Mouse (Mus musculus) CH12.LX (cell line): Measurements from ENCODE around the gene Ikzf1. TPM values are rescaled to one million over a fixed set of nuclear protein-coding genes. Genes with fewer than 3 reads are reported as not detected.

Experiments
- DNase-seq: peaks from one replicate; pipeline ENCODE4 v3.0.0-alpha.2; 2013; ENCODE audit errors: extremely low read depth
- H3K27ac ChIP-seq: 2 replicates; pipeline ENCODE4 v1.5.1; 2012; ENCODE audit warnings: low read depth, mild to moderate bottlenecking, control low read depth, moderate library complexity; ENCODE audit not compliant: insufficient read depth
- H3K27me3 ChIP-seq: replicated peaks from 2 replicates; pipeline ENCODE3; 2012; ENCODE audit warnings: inconsistent platforms
- H3K36me3 ChIP-seq, 2 experiments: replicated peaks in 1 of 2; 2 replicates each; pipeline versions ENCODE3 to v1.6.1; 2012; ENCODE audit warnings: inconsistent platforms in 1 of 2, low read length in 1 of 2, mild to moderate bottlenecking in 1 of 2, mixed read lengths in 1 of 2, moderate library complexity in 1 of 2; ENCODE audit not compliant: control insufficient read depth in 1 of 2, insufficient read depth in 1 of 2
- H3K4me1 ChIP-seq, 2 experiments: 2 replicates each; pipeline ENCODE4 v1.6.1; 2012; ENCODE audit warnings: inconsistent platforms in 1 of 2, moderate library complexity in 1 of 2; ENCODE audit not compliant: insufficient read depth in 2 of 2, control insufficient read depth in 1 of 2
- H3K4me2 ChIP-seq: 2 replicates; pipeline ENCODE4 v1.6.1; 2012; ENCODE audit warnings: low read depth, mild to moderate bottlenecking, control low read depth; ENCODE audit not compliant: poor library complexity, insufficient read depth, severe bottlenecking
- H3K4me3 ChIP-seq, 3 experiments: fragments of 150-350 bp in 1 of 3; sonication (generic) in 1 of 3; replicated peaks in 1 of 3; 2 replicates each; pipeline versions ENCODE3 to v1.5.1; 2011 to 2012; ENCODE audit warnings: low read depth in 2 of 3, low read length in 2 of 3, mild to moderate bottlenecking in 2 of 3, moderate library complexity in 2 of 3, control low read depth in 1 of 3, improper control_type of control experiment in 1 of 3, inconsistent platforms in 1 of 3, mixed read lengths in 1 of 3; ENCODE audit not compliant: poor library complexity in 1 of 3
- H3K79me2 ChIP-seq: replicated peaks from 2 replicates; pipeline ENCODE4 v1.6.1; 2012; ENCODE audit warnings: mild to moderate bottlenecking, moderate library complexity; ENCODE audit not compliant: control insufficient read depth, poor library complexity, insufficient read depth, severe bottlenecking; ENCODE audit errors: extremely low read depth
- H3K9ac ChIP-seq: 2 replicates; pipeline ENCODE4 v1.6.1; 2012; ENCODE audit warnings: low read depth, mild to moderate bottlenecking, control low read depth, moderate library complexity; ENCODE audit not compliant: insufficient read depth
- H3K9me3 ChIP-seq: replicated peaks from 2 replicates; pipeline ENCODE3; 2012; ENCODE audit warnings: low read length, inconsistent platforms, mixed read lengths
- BHLHE40 ChIP-seq: IDR thresholded peaks from 2 replicates; pipeline ENCODE4 v1.6.1; 2011; ENCODE audit warnings: mild to moderate bottlenecking, low read depth, low read length, improper control_type of control experiment
- CHD1 ChIP-seq: IDR thresholded peaks from 2 replicates; pipeline ENCODE4 v1.6.1; 2012; ENCODE audit warnings: low read depth, low read length, improper control_type of control experiment, inconsistent platforms
- CHD2 ChIP-seq: IDR thresholded peaks from 2 replicates; pipeline ENCODE4 v1.6.1; 2011; ENCODE audit warnings: low read length, improper control_type of control experiment
- E2F4 ChIP-seq: IDR thresholded peaks from 2 replicates; pipeline ENCODE4 v1.6.1; 2011; ENCODE audit warnings: low read depth, low read length, improper control_type of control experiment; ENCODE audit not compliant: insufficient replicate concordance
- IRF4 ChIP-seq: IDR thresholded peaks from 2 replicates; pipeline ENCODE4 v1.6.1; 2014; ENCODE audit warnings: low read depth, mild to moderate bottlenecking, inconsistent platforms, low read length, improper control_type of control experiment
- MAX ChIP-seq: IDR thresholded peaks from 2 replicates; pipeline ENCODE4 v1.6.1; 2011; ENCODE audit warnings: low read length, improper control_type of control experiment
- MXI1 ChIP-seq: IDR thresholded peaks from 2 replicates; pipeline ENCODE4 v1.6.1; 2011; ENCODE audit warnings: mild to moderate bottlenecking, low read depth, low read length, improper control_type of control experiment
- MYC ChIP-seq: IDR thresholded peaks from 2 replicates; pipeline ENCODE4 v1.6.1; 2011; ENCODE audit warnings: low read depth, mild to moderate bottlenecking, improper control_type of control experiment, low read length
- PAX5 ChIP-seq: IDR thresholded peaks from 2 replicates; pipeline ENCODE4 v1.6.1; 2012; ENCODE audit warnings: low read length, inconsistent platforms, mixed read lengths
- POLR2AphosphoS2 ChIP-seq: IDR thresholded peaks from 2 replicates; pipeline ENCODE4 v1.6.1; 2011; ENCODE audit warnings: low read depth, low read length, improper control_type of control experiment
- RCOR1 ChIP-seq: conservative IDR thresholded peaks from 2 replicates; pipeline ENCODE4 v1.6.1; 2012; ENCODE audit warnings: low read depth, mild to moderate bottlenecking, inconsistent platforms, low read length, improper control_type of control experiment
- SMC3 ChIP-seq: IDR thresholded peaks from 2 replicates; pipeline ENCODE4 v1.6.1; 2011; ENCODE audit warnings: low read depth, low read length, improper control_type of control experiment
- USF1 ChIP-seq: IDR thresholded peaks from 2 replicates; pipeline ENCODE4 v1.6.1; 2014; ENCODE audit warnings: low read depth, mild to moderate bottlenecking, inconsistent platforms, low read length, improper control_type of control experiment
- ZC3H11A ChIP-seq: IDR thresholded peaks from 2 replicates; pipeline ENCODE4 v1.6.1; 2012; ENCODE audit warnings: low read depth, mild to moderate bottlenecking, inconsistent platforms, low read length, improper control_type of control experiment
- ZKSCAN1 ChIP-seq: IDR thresholded peaks from 2 replicates; pipeline ENCODE4 v1.6.1; 2012; ENCODE audit warnings: low read depth, inconsistent platforms, low read length, improper control_type of control experiment, borderline replicate concordance
- ZMIZ1 ChIP-seq: IDR thresholded peaks from 2 replicates; pipeline ENCODE4 v1.6.1; 2012; ENCODE audit warnings: low read depth, mild to moderate bottlenecking, inconsistent platforms, low read length, improper control_type of control experiment
- dilution Hi-C: fragments of 300-500 bp; cut with MboI; formaldehyde crosslinking; loops from 2 replicates; pipeline ENCODE4 v1.14.3; 2020; ENCODE audit warnings: low sequenced_read_pairs; ENCODE audit not compliant: extremely low pct_unique_long_range_greater_than_20kb, extremely low pct_ligation_motif_present
- in situ Hi-C: fragments of 300-500 bp; cut with MboI; formaldehyde crosslinking; loops from 3 replicates; pipeline ENCODE4 v1.14.3; 2019; ENCODE audit warnings: low sequenced_read_pairs, low pct_ligation_motif_present, low pct_unique_long_range_greater_than_20kb, mixed read lengths
- polyA plus RNA-seq: library from polyadenylated mRNA; unstranded; fragments of >175 nt; gene quantifications from 2 replicates; pipeline ENCODE4 v1.2.1, GENCODE M21; 2012; ENCODE audit warnings: low read depth; ENCODE audit not compliant: insufficient read length
- total RNA-seq, 2 experiments: library from RNA; depleted of rRNA; stranded (reverse); fragments of 300-350 nt in 1 of 2; fragments of >200 nt in 1 of 2; gene quantifications; 2 replicates each; pipeline ENCODE4 v1.2.3; 2012 to 2014

Gene Ikzf1
- total and polyA plus RNA-seq, 3 experiments = 33.1 to 68.7 (median 51.2) TPM

DNA sequence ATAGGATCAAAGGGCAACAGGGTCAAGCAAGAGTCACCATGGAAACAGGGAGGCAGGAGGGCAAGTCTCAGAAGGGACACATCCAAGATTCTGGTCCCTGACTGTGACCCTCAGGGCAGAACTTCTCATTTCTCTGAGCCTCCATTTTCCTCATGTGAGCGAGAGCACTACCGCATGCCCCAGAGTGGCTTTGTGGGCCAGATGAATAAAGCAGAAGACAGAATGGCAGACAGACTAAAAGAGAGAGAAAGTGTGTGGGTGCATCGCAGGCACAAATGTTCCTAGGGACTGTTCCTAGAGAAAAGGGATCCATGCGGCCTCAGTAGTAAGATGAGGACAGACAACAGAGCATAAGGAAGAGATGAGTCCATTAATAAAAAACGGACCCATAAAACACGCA is 24.5 kb downstream of the Ikzf1 start:
- TF ChIP-seq ZMIZ1 = no peak
- TF ChIP-seq SMC3 = no peak
- no peak for TF ChIP-seq MYC
- TF ChIP-seq IRF4 = no peak
- Histone ChIP-seq H3K27ac (peak overlapping the region; percentile 16), H3K4me1 (peaks cover 34 to 100% of the 10 kb centered on the region in 2 experiments), H3K79me2 (peaks cover 66% of the 10 kb centered on the region), H3K27me3 (no peaks in the 10 kb centered on the region), H3K36me3 (peaks cover 44 to 89% of the 10 kb centered on the region in 2 experiments), H3K4me3 (no peak overlapping the region), H3K4me2 (no peak overlapping the region), H3K9me3 (no peaks in the 10 kb centered on the region), H3K9ac (no peak overlapping the region)
- dilution Hi-C loops = no loop called here
- DNase-seq = no peak
- in situ Hi-C loops = no loop called here

DNA sequence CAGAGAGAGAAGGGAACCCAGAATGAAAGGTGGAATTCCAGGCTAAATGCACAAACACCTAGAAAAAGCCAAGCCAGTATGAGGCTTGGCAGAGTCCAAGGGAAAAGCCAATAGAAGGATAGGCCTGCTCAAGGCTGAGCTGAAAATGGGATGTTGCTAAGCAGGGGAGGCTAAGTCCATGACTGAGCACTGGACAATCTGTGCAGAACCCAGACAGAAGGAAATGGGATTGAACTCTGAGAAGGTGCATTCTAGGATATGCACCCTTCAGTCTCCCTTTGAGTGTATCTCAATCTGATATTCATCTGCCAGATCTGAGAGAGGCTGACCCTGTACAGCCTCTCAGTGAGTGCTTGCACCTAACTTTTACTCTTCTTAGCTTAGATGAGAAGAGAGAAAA is 25.9 kb downstream of the Ikzf1 start:
- in situ Hi-C loops (no loop called here), dilution Hi-C loops (no loop called here)
- Histone ChIP-seq H3K79me2 (peaks cover 66% of the 10 kb centered on the region), H3K27me3 (no peaks in the 10 kb centered on the region), H3K4me2 (no peak overlapping the region), H3K27ac (peak overlapping the region; percentile 19), H3K9ac (no peak overlapping the region), H3K36me3 (peaks cover 39 to 90% of the 10 kb centered on the region in 2 experiments), H3K4me1 (peaks cover 45 to 100% of the 10 kb centered on the region in 2 experiments), H3K9me3 (no peaks in the 10 kb centered on the region), H3K4me3 (no peak overlapping the region)
- DNase-seq = no peak
- TF ChIP-seq POLR2AphosphoS2 = no peak
- TF ChIP-seq E2F4 = no peak
- no peak for TF ChIP-seq BHLHE40
- no peak for TF ChIP-seq ZKSCAN1
- no peak for TF ChIP-seq CHD2
- TF ChIP-seq ZMIZ1 = no peak
- no peak for TF ChIP-seq MXI1
- no peak for TF ChIP-seq USF1
- TF ChIP-seq MAX = no peak
- TF ChIP-seq PAX5 = no peak
- TF ChIP-seq CHD1 = no peak
- no peak for TF ChIP-seq ZC3H11A
- TF ChIP-seq RCOR1 = no peak
